Mouse (Mus musculus) kidney, adult 2 months (tissue): ENCODE measurements around the gene St6gal1. TPM values are rescaled to one million over a fixed set of nuclear protein-coding genes. Genes with fewer than 3 reads are reported as not detected.
A peak's percentile ranks its signal among the peaks of the same experiment; 100 is the strongest.

Source experiments
- DNase-seq: peaks from one replicate; pipeline ENCODE4 v3.0.0; 2021
- H3K27ac ChIP-seq: fragments of 200-500 bp; 2 replicates; pipeline ENCODE4 v1.5.1; 2012; ENCODE audit warnings: low read depth, low read length, control low read depth, inconsistent platforms; ENCODE audit not compliant: insufficient read depth
- H3K27me3 ChIP-seq: fragments of 200-500 bp; replicated peaks from 2 replicates; pipeline ENCODE4 v1.6.1; 2012; ENCODE audit warnings: mild to moderate bottlenecking, moderate library complexity, low read length, inconsistent platforms; ENCODE audit not compliant: control insufficient read depth, insufficient read depth
- H3K36me3 ChIP-seq: fragments of 200-500 bp; 2 replicates; pipeline ENCODE4 v1.6.1; 2012; ENCODE audit warnings: mild to moderate bottlenecking, moderate library complexity, low read length, inconsistent platforms; ENCODE audit not compliant: control insufficient read depth, insufficient read depth
- H3K4me1 ChIP-seq: fragments of 200-500 bp; 2 replicates; pipeline ENCODE4 v1.6.1; 2011; ENCODE audit warnings: low read length; ENCODE audit not compliant: control insufficient read depth, insufficient read depth
- H3K4me3 ChIP-seq: fragments of 200-500 bp; 2 replicates; pipeline ENCODE4 v1.5.1; 2011; ENCODE audit warnings: mild to moderate bottlenecking, low read depth, low read length, control low read depth; ENCODE audit not compliant: insufficient read depth
- CTCF ChIP-seq: fragments of 200-500 bp; conservative IDR thresholded peaks from 2 replicates; pipeline ENCODE4 v1.5.1; 2011; ENCODE audit warnings: low read depth, mild to moderate bottlenecking, control low read depth, low read length, moderate library complexity, mixed read lengths; ENCODE audit not compliant: insufficient read depth, insufficient read length
- POLR2A ChIP-seq: fragments of 200-500 bp; IDR thresholded peaks from one replicate; pipeline ENCODE4 v1.6.1; 2011; ENCODE audit warnings: low read depth, low read length, control low read depth
- WGBS: fragments of 180-500 bp; shearing (Covaris S2); methylation state at CpG from one replicate; pipeline ENCODE4 v1.1.7; 2018; 5-methylcytosine and 5-hydroxymethylcytosine counted together
- polyA plus RNA-seq: library from polyadenylated mRNA; depleted of rRNA; stranded (reverse); fragments of >200 nt; gene quantifications from 2 replicates; pipeline ENCODE4 v1.2.3, GENCODE M21; 2012

St6gal1 gene
- polyA plus RNA-seq, 1 experiment = 10.1 TPM

GRCm38 (mm10) chr16:23262131-23262768 lies 37.7 kb downstream of the St6gal1 start:
- DNase-seq = no peak
- TF ChIP-seq CTCF = no peak
- TF ChIP-seq POLR2A = no peak
- WGBS = 35% methylated on average over 4 of the region's 10 CpGs
- H3K27me3 ChIP-seq = no peaks in the 10 kb centered on the region
- no peak overlapping the region for H3K27ac ChIP-seq
- H3K36me3 ChIP-seq = no peaks in the 10 kb centered on the region
- no peak overlapping the region for H3K4me3 ChIP-seq
- H3K4me1 ChIP-seq = no peaks in the 10 kb centered on the region

DNA sequence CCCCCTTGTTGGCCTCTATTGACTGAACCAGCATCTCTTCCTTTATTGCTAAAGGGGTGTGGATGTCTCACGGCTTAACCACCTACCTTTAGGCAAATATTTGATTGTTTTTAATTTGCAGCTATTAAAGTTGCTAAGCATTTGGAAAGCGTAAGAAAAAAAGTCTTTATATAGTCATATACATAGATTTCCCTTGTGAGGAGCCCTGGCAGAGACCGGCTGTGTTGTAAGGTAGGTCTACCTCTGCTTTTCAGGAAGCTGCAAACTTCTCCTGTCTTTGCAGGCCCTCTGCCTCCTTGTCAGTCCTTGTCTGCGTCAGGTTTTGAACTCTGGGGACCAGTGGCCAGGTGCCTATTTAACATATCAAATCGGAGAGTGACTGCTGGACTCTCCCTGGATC lies 38.3 kb downstream of the St6gal1 start:
- H3K4me3 ChIP-seq = no peak overlapping the region
- DNase-seq = no peak
- TF ChIP-seq POLR2A = no peak
- TF ChIP-seq CTCF = no peak
- 68% methylated on average over 5 of the region's 5 CpGs for WGBS
- no peak overlapping the region for H3K27ac ChIP-seq
- H3K27me3 ChIP-seq = no peaks in the 10 kb centered on the region
- H3K4me1 ChIP-seq = no peaks in the 10 kb centered on the region
- H3K36me3 ChIP-seq = no peaks in the 10 kb centered on the region

DNA sequence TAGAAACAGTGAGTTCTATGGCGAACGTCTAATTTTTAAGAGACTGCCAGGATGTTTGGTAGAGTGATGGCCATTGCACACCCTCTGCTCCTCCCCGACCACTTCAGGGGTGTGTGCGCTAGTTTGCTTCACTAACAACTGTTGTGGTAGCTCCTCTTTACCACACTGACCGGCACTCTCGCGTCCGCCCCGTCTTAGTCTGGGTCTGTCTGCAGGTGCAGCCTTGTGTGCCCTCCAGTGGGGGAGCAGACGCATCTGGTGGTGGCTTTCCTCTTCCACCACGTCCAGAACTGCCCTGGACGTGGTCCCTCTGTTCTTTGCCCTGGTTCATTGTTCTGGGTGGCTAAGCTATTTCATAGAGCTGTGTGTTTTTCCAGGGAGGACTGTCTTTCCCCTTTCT lies 40.5 kb downstream of the St6gal1 start:
- 79% methylated on average over 12 of the region's 12 CpGs for WGBS
- no peak overlapping the region for H3K4me3 ChIP-seq
- H3K36me3 ChIP-seq = no peaks in the 10 kb centered on the region
- H3K27ac ChIP-seq = no peak overlapping the region
- H3K4me1 ChIP-seq = no peaks in the 10 kb centered on the region
- H3K27me3 ChIP-seq = no peaks in the 10 kb centered on the region
- no peak for DNase-seq
- no peak for TF ChIP-seq POLR2A
- TF ChIP-seq CTCF = no peak

- Histone ChIP-seq H3K27me3 (no peaks in the 10 kb centered on the region), H3K27ac (no peak overlapping the region), H3K4me1 (no peaks in the 10 kb centered on the region), H3K4me3 (no peak overlapping the region), H3K36me3 (no peaks in the 10 kb centered on the region)
- DNase-seq = peak; percentile 41
- 29% methylated on average over 6 of the region's 6 CpGs for WGBS
- TF ChIP-seq CTCF (no peak), POLR2A (no peak)
These were observed 40.9 kb downstream of the St6gal1 start for GRCm38 (mm10) chr16:23265481-23265880.

- WGBS = 94% methylated on average over 11 of the region's 11 CpGs
- Histone ChIP-seq H3K36me3 (no peaks in the 10 kb centered on the region), H3K4me3 (no peak overlapping the region), H3K27me3 (no peaks in the 10 kb centered on the region), H3K4me1 (no peaks in the 10 kb centered on the region), H3K27ac (no peak overlapping the region)
- DNase-seq = no peak
- TF ChIP-seq CTCF (no peak), POLR2A (no peak)
These were observed 41.8 kb downstream of the St6gal1 start for GRCm38 (mm10) chr16:23266293-23266692.

DNA sequence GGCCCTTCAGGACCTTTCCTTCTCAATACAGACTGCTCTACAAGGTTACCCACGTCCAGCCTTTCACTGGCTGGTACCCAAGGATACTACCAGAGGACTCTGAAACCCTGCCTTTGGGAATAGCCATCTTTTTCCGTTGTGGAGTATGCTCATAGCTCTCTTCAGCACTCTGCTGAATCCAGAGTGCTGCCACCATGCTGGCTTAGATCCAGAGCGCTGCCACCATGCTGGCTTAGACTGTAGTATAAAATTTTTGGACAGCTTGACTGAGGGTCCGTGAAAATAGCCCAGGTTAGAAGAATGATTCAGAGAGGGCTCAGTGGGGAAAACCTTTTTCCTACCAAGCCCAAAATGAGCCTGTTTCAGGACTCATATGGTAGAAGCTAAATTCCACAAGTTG lies 42.4 kb downstream of the St6gal1 start:
- Histone ChIP-seq H3K27ac (no peak overlapping the region), H3K4me1 (no peaks in the 10 kb centered on the region), H3K4me3 (no peak overlapping the region), H3K36me3 (no peaks in the 10 kb centered on the region), H3K27me3 (no peaks in the 10 kb centered on the region)
- 88% methylated on average over 4 of the region's 4 CpGs for WGBS
- DNase-seq = no peak
- TF ChIP-seq CTCF = no peak

GRCm38 (mm10) chr16:23268231-23268630 lies 43.7 kb downstream of the St6gal1 start:
- WGBS = 87% methylated on average over 7 of the region's 7 CpGs
- Histone ChIP-seq H3K36me3 (no peaks in the 10 kb centered on the region), H3K4me3 (no peak overlapping the region), H3K27ac (no peak overlapping the region), H3K4me1 (peaks cover 4% of the 10 kb centered on the region; the same call in 1 of the 2 replicates), H3K27me3 (no peaks in the 10 kb centered on the region)
- no peak for DNase-seq
- TF ChIP-seq CTCF (no peak), POLR2A (no peak)
